Comparison of ENCODE assay signal across 7 mouse cellular contexts in the genomic region with DNA sequence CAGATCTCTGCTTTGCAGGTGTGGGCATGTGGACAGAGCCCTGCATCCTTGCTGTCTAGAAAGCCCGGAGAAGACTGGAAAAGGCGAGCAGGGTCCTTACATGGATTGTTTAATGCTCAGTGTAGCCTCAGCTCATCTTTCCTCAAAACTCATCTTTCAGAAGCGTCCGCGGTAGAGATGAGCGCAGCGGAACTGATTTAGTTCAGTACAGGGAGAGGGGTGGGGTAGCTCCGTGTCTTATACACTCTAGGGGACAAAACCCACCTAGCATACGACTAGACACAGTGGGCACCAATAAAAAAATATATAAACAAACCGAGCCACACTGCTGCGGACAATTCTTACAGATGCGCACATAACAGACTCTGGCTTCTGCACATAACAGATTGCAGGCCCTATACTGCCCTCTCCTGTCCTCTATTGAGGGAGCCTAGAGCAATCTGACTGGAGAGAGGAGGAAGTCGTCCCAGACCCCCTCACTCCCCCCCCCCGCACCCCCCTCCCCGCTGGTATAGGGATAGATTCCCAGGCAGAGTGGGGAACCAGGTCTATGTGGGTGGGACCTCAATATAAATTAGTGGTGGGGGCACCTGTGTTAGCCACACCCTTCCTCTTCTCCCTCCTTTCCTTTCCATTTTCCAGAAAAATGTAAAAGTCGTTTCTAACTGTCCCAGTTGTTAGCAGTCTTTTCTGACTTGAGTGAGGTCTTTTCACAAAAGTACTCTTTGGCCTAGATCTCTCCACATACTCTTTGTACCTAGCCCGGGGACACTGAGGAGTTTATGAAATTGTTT. TPM values are rescaled to one million over a fixed set of nuclear protein-coding genes. Genes with fewer than 3 reads are reported as not detected.
DNase-seq lines count a peak whose midpoint lies in the region; ATAC-seq and TF ChIP-seq lines count a peak whose summit lies in the region.

No protein-coding gene starts in this region.

- peak; percentile 89 for DNase-seq in 416B (ENCODE audit: low read depth)
- DNase-seq in ES-E14 (ENCODE audit: low read depth, low spot score): no peak
- DNase-seq in midbrain, embryonic 11.5 days (ENCODE audit: low spot score, missing footprints): peak; percentile 89
- no peak for DNase-seq in ovary, adult 18-20 months (ENCODE audit: low spot score)
- DNase-seq in right cerebral cortex, adult 2 months (ENCODE audit: low spot score in 2 of 2): no peak

- peaks cover 90% of the 10 kb centered on the region for H3K27me3 ChIP-seq in forebrain, embryonic 12.5 days
- peaks cover 73% of the 10 kb centered on the region for H3K27me3 ChIP-seq in kidney, embryonic 16.5 days (ENCODE audit: insufficient read depth, low read length)
- peaks cover 62% of the 10 kb centered on the region for H3K27me3 ChIP-seq in midbrain, embryonic 11.5 days (ENCODE audit: control insufficient read depth, insufficient read depth, low read length)

- H3K4me2 ChIP-seq in forebrain, embryonic 12.5 days: peak overlapping the region; percentile 51
- H3K4me2 ChIP-seq in kidney, embryonic 16.5 days (replicated peaks; ENCODE audit: low read depth, low read length): peak overlapping the region; percentile 62
- peak overlapping the region; percentile 27 for H3K4me2 ChIP-seq in midbrain, embryonic 11.5 days

- WGBS in forebrain, embryonic 12.5 days: 5% methylated on average over 16 of the region's 17 CpGs
- WGBS in kidney, embryonic 16.5 days: 4% methylated on average over 17 of the region's 17 CpGs
- 7% methylated on average over 16 of the region's 17 CpGs for WGBS in midbrain, embryonic 11.5 days

- no peak overlapping the region for H3K27ac ChIP-seq in ES-E14 (ENCODE audit: insufficient read depth, low read depth, low read length, poor library complexity, severe bottlenecking)
- no peak overlapping the region for H3K27ac ChIP-seq in forebrain, embryonic 12.5 days
- peak overlapping the region; percentile 49 for H3K27ac ChIP-seq in kidney, embryonic 16.5 days (ENCODE audit: low read length)
- no peak overlapping the region for H3K27ac ChIP-seq in midbrain, embryonic 11.5 days (ENCODE audit: low read depth, low read length)

- in situ Hi-C loops in ES-E14 (cut with MboI; ENCODE audit: low sequenced_read_pairs in 2 of 2, unreplicated experiment in 2 of 2): no loop called here

- H3K36me3 ChIP-seq in ES-E14 (ENCODE audit: control insufficient read depth, insufficient read depth, low read length, poor library complexity, severe bottlenecking): no peaks in the 10 kb centered on the region
- no peaks in the 10 kb centered on the region for H3K36me3 ChIP-seq in forebrain, embryonic 12.5 days (replicated peaks)
- H3K36me3 ChIP-seq in kidney, embryonic 16.5 days (ENCODE audit: insufficient read depth, low read length): no peaks in the 10 kb centered on the region
- no peaks in the 10 kb centered on the region for H3K36me3 ChIP-seq in midbrain, embryonic 11.5 days (ENCODE audit: control insufficient read depth, insufficient read depth, low read length)

- no peak for ATAC-seq in forebrain, embryonic 12.5 days (ENCODE audit: low FRiP score)
- no peak for ATAC-seq in kidney, embryonic 16.5 days (ENCODE audit: low FRiP score, low TSS enrichment)
- no peak for ATAC-seq in midbrain, embryonic 11.5 days (ENCODE audit: low FRiP score)

- no peaks in the 10 kb centered on the region for H3K9me3 ChIP-seq in ES-E14 (ENCODE audit: control insufficient read depth, insufficient read depth, low read depth, low read length)
- no peaks in the 10 kb centered on the region for H3K9me3 ChIP-seq in forebrain, embryonic 12.5 days
- no peaks in the 10 kb centered on the region for H3K9me3 ChIP-seq in kidney, embryonic 16.5 days (ENCODE audit: low read length)
- H3K9me3 ChIP-seq in midbrain, embryonic 11.5 days (ENCODE audit: control insufficient read depth, low read length): no peaks in the 10 kb centered on the region

- H3K9ac ChIP-seq in ES-E14 (ENCODE audit: insufficient read depth, low read depth, low read length, poor library complexity, severe bottlenecking): no peak overlapping the region
- no peak overlapping the region; the same call in 1 of the 2 replicates for H3K9ac ChIP-seq in forebrain, embryonic 12.5 days
- peak overlapping the region; percentile 59; the same call in 1 of the 2 replicates for H3K9ac ChIP-seq in kidney, embryonic 16.5 days (replicated peaks; ENCODE audit: low read length)
- H3K9ac ChIP-seq in midbrain, embryonic 11.5 days (ENCODE audit: low read length): no peak overlapping the region

- peaks cover 5 to 6% of the 10 kb centered on the region in 2 experiments; a peak in 3 of 4 replicates for H3K4me1 ChIP-seq in ES-E14 (ENCODE audit: control insufficient read depth in 2 of 2, insufficient read depth in 2 of 2, low read length in 2 of 2, poor library complexity in 1 of 2)
- H3K4me1 ChIP-seq in forebrain, embryonic 12.5 days: peaks cover 46% of the 10 kb centered on the region
- H3K4me1 ChIP-seq in kidney, embryonic 16.5 days (ENCODE audit: insufficient read depth, low read length): peaks cover 50% of the 10 kb centered on the region
- peaks cover 31% of the 10 kb centered on the region for H3K4me1 ChIP-seq in midbrain, embryonic 11.5 days (ENCODE audit: control insufficient read depth, insufficient read depth, low read length)

- H3K4me3 ChIP-seq in ES-E14 (ENCODE audit: insufficient read depth in 1 of 2, low read depth in 1 of 2, low read length in 2 of 2, poor library complexity in 1 of 2, severe bottlenecking in 1 of 2): peak overlapping the region; percentile 35 to 47; a peak in 2 of 4 replicates
- H3K4me3 ChIP-seq in forebrain, embryonic 12.5 days (replicated peaks): peak overlapping the region; percentile 31
- H3K4me3 ChIP-seq in kidney, embryonic 16.5 days (ENCODE audit: low read length): peak overlapping the region; percentile 27
- peak overlapping the region; percentile 23; the same call in 1 of the 2 replicates for H3K4me3 ChIP-seq in midbrain, embryonic 11.5 days (ENCODE audit: low read depth, low read length)

TF ChIP-seq in ES-E14, 5 proteins besides CTCF, POLR2A, EP300 and RAD21:
- TF ChIP-seq HCFC1 (IDR thresholded peaks at IDR 0.05; ENCODE audit: borderline replicate concordance, insufficient read depth, low read length): no peak
- TF ChIP-seq ZNF384 (IDR thresholded peaks at IDR 0.05; ENCODE audit: low read depth, low read length): no peak
- no peak for TF ChIP-seq ZC3H11A (IDR thresholded peaks at IDR 0.05; ENCODE audit: borderline replicate concordance, low read depth, low read length)
- TF ChIP-seq MAFK (IDR thresholded peaks at IDR 0.05; ENCODE audit: insufficient read depth, low read depth, low read length): no peak
- TF ChIP-seq CHD2 (IDR thresholded peaks at IDR 0.05; ENCODE audit: low read depth, low read length): no peak
TF ChIP-seq in ES-E14: peak in this region for 0.

RNA-seq across cellular contexts. Expression of a gene that starts 4.1 kb away (rescaled TPM):
- 0.63 and 1.2 TPM in 2 replicates for total RNA-seq in ES-E14 (2012; rRNA removed)
- 0.86 and 0.95 TPM in 2 replicates for polyA plus RNA-seq in forebrain, embryonic 12.5 days (2016; fragmentation: Nextera tagmentation; extraction: Ambion mirVana)
- polyA plus RNA-seq in kidney, embryonic 16.5 days (2015; fragmentation: Nextera tagmentation; extraction: Ambion mirVana): 14.6 and 18.4 TPM in 2 replicates
- 0.38 and 0.39 TPM in 2 replicates for polyA plus RNA-seq in midbrain, embryonic 11.5 days (2014; fragmentation: Nextera tagmentation; extraction: Ambion mirVana)

RNA-seq across cellular contexts. Expression of a gene that starts 31.9 kb away (rescaled TPM):
- total RNA-seq in ES-E14 (2012; rRNA removed): 4.0 and 7.1 TPM in 2 replicates
- 30.3 and 30.4 TPM in 2 replicates for polyA plus RNA-seq in forebrain, embryonic 12.5 days (2016; fragmentation: Nextera tagmentation; extraction: Ambion mirVana)
- polyA plus RNA-seq in kidney, embryonic 16.5 days (2015; fragmentation: Nextera tagmentation; extraction: Ambion mirVana): 25.6 and 27.4 TPM in 2 replicates
- polyA plus RNA-seq in midbrain, embryonic 11.5 days (2014; fragmentation: Nextera tagmentation; extraction: Ambion mirVana): 17.7 and 20.4 TPM in 2 replicates

RNA-seq across cellular contexts. Expression of a gene that starts 33.7 kb away (rescaled TPM):
- 0.45 and 1.5 TPM in 2 replicates for total RNA-seq in ES-E14 (2012; rRNA removed)
- 0.45 and 0.50 TPM in 2 replicates for polyA plus RNA-seq in forebrain, embryonic 12.5 days (2016; fragmentation: Nextera tagmentation; extraction: Ambion mirVana)
- 0.82 and 0.89 TPM in 2 replicates for polyA plus RNA-seq in kidney, embryonic 16.5 days (2015; fragmentation: Nextera tagmentation; extraction: Ambion mirVana)
- 0.17 and 0.19 TPM in 2 replicates for polyA plus RNA-seq in midbrain, embryonic 11.5 days (2014; fragmentation: Nextera tagmentation; extraction: Ambion mirVana)

Comparison
In these comparisons a context has a peak if more than half of its experiments do, and no peak if none do; other contexts are left out.
1. DNase-seq: peak in 416B (single experiment) and midbrain, embryonic 11.5 days (single experiment); none in ES-E14 (single experiment), ovary, adult 18-20 months (single experiment) and right cerebral cortex, adult 2 months (0 of 2).
2. Peak in every context shown above with its lines, with median percentiles within 50 percentile points of each other: H3K4me3 ChIP-seq and H3K4me2 ChIP-seq.